Mouse (Mus musculus) heart, postnatal 4 days (tissue): Measurements from ENCODE around the gene Vmn2r22. TPM values are rescaled to one million over a fixed set of nuclear protein-coding genes. Genes with fewer than 3 reads are reported as not detected.
"Not testable (repeated sequence)": the region's sequence is repeated elsewhere in the genome, so short reads cannot be mapped to it uniquely, and the experiment has no call there.

ENCODE experiments used
- DNase-seq: peaks from one replicate; pipeline ENCODE4 v3.0.0; 2021
- total RNA-seq, 2 experiments: library from RNA; stranded (reverse); gene quantifications; 2 replicates each; pipeline ENCODE4 v1.2.3; 2021

The Vmn2r22 gene
- not detected for total RNA-seq

GRCm38 (mm10) chr6:123650625-123651024 is at the start of gene Vmn2r22:
Gene Vmn2r22, minus strand, starts transcription at chr6:123650725.
- not testable (repeated sequence) for DNase-seq

GRCm38 (mm10) chr6:123697213-123697612 is 46.7 kb upstream of the Vmn2r22 start:
- no peak for DNase-seq

- not testable (repeated sequence) for DNase-seq
Measured at GRCm38 (mm10) chr6:123696639-123697038, 46.1 kb upstream of the Vmn2r22 start.

- no peak for DNase-seq
Measured at GRCm38 (mm10) chr6:123657040-123657439, 6.5 kb upstream of the Vmn2r22 start.

GRCm38 (mm10) chr6:123639394-123639793 is 11.1 kb downstream of the Vmn2r22 start:
- not testable (repeated sequence) for DNase-seq

GRCm38 (mm10) chr6:123623784-123624183 is 26.7 kb downstream of the Vmn2r22 start:
- not testable (repeated sequence) for DNase-seq

- DNase-seq: not testable (repeated sequence)
Measured at GRCm38 (mm10) chr6:123588368-123588767, 62.2 kb downstream of the Vmn2r22 start.

- DNase-seq: not testable (repeated sequence)
Measured at GRCm38 (mm10) chr6:123587796-123588328, 62.7 kb downstream of the Vmn2r22 start.

- DNase-seq: not testable (repeated sequence)
Measured at GRCm38 (mm10) chr6:123583988-123584387, 66.5 kb downstream of the Vmn2r22 start.

DNA sequence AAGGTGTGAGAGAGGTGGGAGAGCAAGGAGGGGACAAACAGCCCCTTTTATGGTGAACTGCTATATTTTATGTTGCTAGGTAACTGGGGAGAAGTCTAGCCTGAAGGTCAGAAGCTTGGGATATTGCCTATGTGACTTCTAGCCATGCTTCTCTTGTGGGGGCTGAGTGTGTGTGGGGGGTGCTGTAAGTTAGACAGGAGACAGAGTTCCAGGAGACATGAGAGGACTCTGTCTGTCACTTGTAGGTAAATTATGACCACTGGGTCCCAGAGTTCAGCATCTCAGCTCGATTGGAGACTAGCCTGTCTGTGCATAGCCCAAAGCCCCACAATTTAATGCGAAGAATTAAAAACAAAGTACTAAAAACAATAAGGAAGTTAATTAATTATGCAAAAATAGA is 75.8 kb downstream of the Vmn2r22 start:
- not testable (repeated sequence) for DNase-seq

Other genes starting within 250 kb of the Vmn2r22 start
- gene Vmn2r20, start 232.6 kb downstream of the Vmn2r22 start, total RNA-seq: not detected
- gene Vmn2r21, start 117.3 kb downstream of the Vmn2r22 start, total RNA-seq: not detected
- not detected for gene Vmn2r23, start 51.9 kb upstream of the Vmn2r22 start, total RNA-seq
- not detected for gene Vmn2r24, start 128.2 kb upstream of the Vmn2r22 start, total RNA-seq
- gene Vmn2r25, start 202.7 kb upstream of the Vmn2r22 start, total RNA-seq: not detected